Mouse (Mus musculus) hindbrain, embryonic 13.5 days (tissue): ENCODE results near the gene Mast4. TPM values are rescaled to one million over a fixed set of nuclear protein-coding genes. Genes with fewer than 3 reads are reported as not detected.

ENCODE experiments used
- ATAC-seq: fragments of 200-750 bp; cut with Nextera tagmentation; 2 replicates; pipeline ENCODE4 v1.8.0; 2017; ENCODE audit warnings: moderate TSS enrichment; ENCODE audit not compliant: low FRiP score
- H3K27ac ChIP-seq: fragments of 300-500 bp; sonication (generic); 2 replicates; pipeline ENCODE4 v1.5.1; 2015; ENCODE audit warnings: inconsistent platforms, mild to moderate bottlenecking, moderate library complexity
- H3K27me3 ChIP-seq: fragments of 300-500 bp; sonication (generic); 2 replicates; pipeline ENCODE4 v1.6.1; 2015; ENCODE audit warnings: mild to moderate bottlenecking, inconsistent platforms
- H3K36me3 ChIP-seq: fragments of 300-500 bp; sonication (generic); 2 replicates; pipeline ENCODE4 v1.6.1; 2015; ENCODE audit warnings: mild to moderate bottlenecking, inconsistent platforms
- H3K4me1 ChIP-seq: fragments of 300-500 bp; sonication (generic); replicated peaks from 2 replicates; pipeline ENCODE4 v1.6.1; 2015; ENCODE audit warnings: inconsistent platforms
- H3K4me2 ChIP-seq: fragments of 300-500 bp; sonication (generic); 2 replicates; pipeline ENCODE4 v1.6.1; 2015; ENCODE audit warnings: inconsistent platforms, mild to moderate bottlenecking, moderate library complexity
- H3K4me3 ChIP-seq: fragments of 300-500 bp; sonication (generic); 2 replicates; pipeline ENCODE4 v1.5.1; 2015; ENCODE audit warnings: mild to moderate bottlenecking, inconsistent platforms
- H3K9ac ChIP-seq: fragments of 300-500 bp; sonication (generic); 2 replicates; pipeline ENCODE4 v1.6.1; 2015; ENCODE audit warnings: mild to moderate bottlenecking, inconsistent platforms
- H3K9me3 ChIP-seq: fragments of 300-500 bp; sonication (generic); 2 replicates; pipeline ENCODE4 v1.6.1; 2016; ENCODE audit warnings: inconsistent platforms
- WGBS: fragments of 180-500 bp; shearing (Covaris S2); methylation state at CpG from one replicate; pipeline ENCODE4 v1.1.7; 2015; 5-methylcytosine and 5-hydroxymethylcytosine counted together
- polyA plus RNA-seq: library from polyadenylated mRNA; unstranded; fragments of >200 nt; fragmentation: Nextera tagmentation; extraction: Ambion mirVana; gene quantifications from 2 replicates; pipeline ENCODE4 v1.2.1, GENCODE M21; 2015

Mast4 gene
- polyA plus RNA-seq, 1 experiment from 2014 or later = 29.7 TPM

- H3K4me1 ChIP-seq = peaks cover 31% of the 10 kb centered on the region
- WGBS = under 1% methylated on average over 74 of the region's 74 CpGs
- H3K9me3 ChIP-seq = no peaks in the 10 kb centered on the region
- peaks cover 49% of the 10 kb centered on the region for H3K27me3 ChIP-seq
- peak; percentile 81 for ATAC-seq
- H3K4me2 ChIP-seq = peak overlapping the region; percentile 98
- peak overlapping the region; percentile 74 for H3K4me3 ChIP-seq
- no peaks in the 10 kb centered on the region for H3K36me3 ChIP-seq
- H3K27ac ChIP-seq = peak overlapping the region; percentile 58
- H3K9ac ChIP-seq = peak overlapping the region; percentile 79
Measured at GRCm38 (mm10) chr13:103333601-103334391, 501 bp downstream of the Mast4 start.

- no peak for ATAC-seq
- WGBS = 2% methylated on average over 17 of the region's 17 CpGs
- peaks cover 51% of the 10 kb centered on the region for H3K27me3 ChIP-seq
- H3K9ac ChIP-seq = peak overlapping the region; percentile 79
- peak overlapping the region; percentile 74 for H3K4me3 ChIP-seq
- H3K27ac ChIP-seq = no peak overlapping the region; the same call in 1 of the 2 replicates
- H3K4me1 ChIP-seq = peaks cover 36% of the 10 kb centered on the region
- H3K4me2 ChIP-seq = peak overlapping the region; percentile 98
- no peaks in the 10 kb centered on the region for H3K36me3 ChIP-seq
- no peaks in the 10 kb centered on the region for H3K9me3 ChIP-seq
Measured at GRCm38 (mm10) chr13:103333153-103333552, 1.1 kb downstream of the Mast4 start.

GRCm38 (mm10) chr13:103332731-103333130 is 1.6 kb downstream of the Mast4 start:
- peaks cover 51% of the 10 kb centered on the region for H3K27me3 ChIP-seq
- H3K36me3 ChIP-seq = no peaks in the 10 kb centered on the region
- 0 out of 2 replicates have a peak overlapping the region, but pooled peaks have one; percentile 79 for H3K9ac ChIP-seq
- H3K4me1 ChIP-seq = peaks cover 39% of the 10 kb centered on the region
- no peaks in the 10 kb centered on the region for H3K9me3 ChIP-seq
- ATAC-seq = no peak
- WGBS = 3% methylated on average over 9 of the region's 9 CpGs
- H3K27ac ChIP-seq = no peak overlapping the region
- H3K4me2 ChIP-seq = peak overlapping the region; percentile 98
- peak overlapping the region; percentile 74 for H3K4me3 ChIP-seq

GRCm38 (mm10) chr13:103331096-103331495 is 3.2 kb downstream of the Mast4 start:
- H3K4me2 ChIP-seq = no peak overlapping the region
- ATAC-seq = no peak
- WGBS = 63% methylated on average over 7 of the region's 7 CpGs

GRCm38 (mm10) chr13:103328299-103328698 is 6.0 kb downstream of the Mast4 start:
- peaks cover 26% of the 10 kb centered on the region for H3K27me3 ChIP-seq
- H3K9ac ChIP-seq = no peak overlapping the region
- 82% methylated on average over 16 of the region's 16 CpGs for WGBS
- H3K36me3 ChIP-seq = no peaks in the 10 kb centered on the region
- no peak overlapping the region for H3K27ac ChIP-seq
- ATAC-seq = no peak
- H3K9me3 ChIP-seq = no peaks in the 10 kb centered on the region
- H3K4me1 ChIP-seq = peaks cover 19% of the 10 kb centered on the region
- no peak overlapping the region for H3K4me2 ChIP-seq
- no peak overlapping the region for H3K4me3 ChIP-seq

More at GRCm38 (mm10) chr13:103331096-103331495, 3.2 kb downstream of the Mast4 start:
- Histone ChIP-seq H3K4me3 (no peak overlapping the region), H3K27me3 (peaks cover 47% of the 10 kb centered on the region), H3K36me3 (no peaks in the 10 kb centered on the region), H3K4me1 (peaks cover 39% of the 10 kb centered on the region), H3K9ac (no peak overlapping the region), H3K27ac (no peak overlapping the region), H3K9me3 (no peaks in the 10 kb centered on the region)

GRCm38 (mm10) chr13:103327843-103328242 is 6.5 kb downstream of the Mast4 start:
- Histone ChIP-seq H3K27me3 (peaks cover 22% of the 10 kb centered on the region), H3K4me1 (peaks cover 15% of the 10 kb centered on the region), H3K4me2 (no peak overlapping the region), H3K27ac (no peak overlapping the region), H3K36me3 (no peaks in the 10 kb centered on the region), H3K9ac (no peak overlapping the region), H3K9me3 (no peaks in the 10 kb centered on the region), H3K4me3 (no peak overlapping the region)
- WGBS = 85% methylated on average over 9 of the region's 9 CpGs
- no peak for ATAC-seq

GRCm38 (mm10) chr13:103326186-103326585 is 8.1 kb downstream of the Mast4 start:
- no peak overlapping the region for H3K4me2 ChIP-seq
- no peak overlapping the region for H3K9ac ChIP-seq
- ATAC-seq = no peak
- no peaks in the 10 kb centered on the region for H3K36me3 ChIP-seq
- H3K27me3 ChIP-seq = 0 out of 2 replicates have a peak, but pooled peaks cover 5% of the 10 kb centered on the region
- 91% methylated on average over 13 of the region's 13 CpGs for WGBS
- no peak overlapping the region for H3K4me3 ChIP-seq
- H3K4me1 ChIP-seq = peaks cover 8% of the 10 kb centered on the region; the same call in 1 of the 2 replicates
- H3K27ac ChIP-seq = no peak overlapping the region
- no peaks in the 10 kb centered on the region for H3K9me3 ChIP-seq

GRCm38 (mm10) chr13:103319881-103320280 is 14.4 kb downstream of the Mast4 start:
- Histone ChIP-seq H3K9ac (no peak overlapping the region), H3K4me3 (no peak overlapping the region), H3K36me3 (no peaks in the 10 kb centered on the region), H3K4me2 (no peak overlapping the region), H3K27me3 (no peaks in the 10 kb centered on the region), H3K9me3 (no peaks in the 10 kb centered on the region), H3K4me1 (peaks cover 17% of the 10 kb centered on the region), H3K27ac (no peak overlapping the region)
- no peak for ATAC-seq
- WGBS = 88% methylated on average over 9 of the region's 9 CpGs

- Histone ChIP-seq H3K9me3 (no peaks in the 10 kb centered on the region), H3K9ac (no peak overlapping the region), H3K36me3 (no peaks in the 10 kb centered on the region), H3K27me3 (no peaks in the 10 kb centered on the region), H3K4me2 (no peak overlapping the region), H3K27ac (no peak overlapping the region), H3K4me1 (peaks cover 22% of the 10 kb centered on the region), H3K4me3 (no peak overlapping the region)
- WGBS = 20% methylated on average over 2 of the region's 3 CpGs
- no peak for ATAC-seq
Measured at GRCm38 (mm10) chr13:103319317-103319716, 15.0 kb downstream of the Mast4 start.

GRCm38 (mm10) chr13:103316777-103317367 is 17.4 kb downstream of the Mast4 start:
- ATAC-seq = no peak

GRCm38 (mm10) chr13:103315113-103315708 is 19.1 kb downstream of the Mast4 start:
- Histone ChIP-seq H3K9me3 (no peaks in the 10 kb centered on the region), H3K4me1 (peaks cover 22% of the 10 kb centered on the region), H3K27me3 (no peaks in the 10 kb centered on the region), H3K36me3 (no peaks in the 10 kb centered on the region), H3K9ac (no peak overlapping the region), H3K4me2 (no peak overlapping the region), H3K27ac (peak overlapping the region; percentile 24), H3K4me3 (no peak overlapping the region)
- 44% methylated on average over 10 of the region's 10 CpGs for WGBS
- peak; percentile 60; the same call in 1 of the 2 replicates for ATAC-seq

More at GRCm38 (mm10) chr13:103316777-103317367, 17.4 kb downstream of the Mast4 start:
- H3K27ac ChIP-seq = no peak overlapping the region
- H3K4me2 ChIP-seq = no peak overlapping the region
- 43% methylated on average over 3 of the region's 3 CpGs for WGBS
- H3K9me3 ChIP-seq = no peaks in the 10 kb centered on the region
- peaks cover 22% of the 10 kb centered on the region for H3K4me1 ChIP-seq
- no peak overlapping the region for H3K4me3 ChIP-seq
- H3K27me3 ChIP-seq = no peaks in the 10 kb centered on the region
- H3K36me3 ChIP-seq = no peaks in the 10 kb centered on the region
- H3K9ac ChIP-seq = no peak overlapping the region

- 94% methylated on average over 4 of the region's 4 CpGs for WGBS
- H3K9me3 ChIP-seq = no peaks in the 10 kb centered on the region
- no peaks in the 10 kb centered on the region for H3K36me3 ChIP-seq
- H3K4me3 ChIP-seq = no peak overlapping the region
- H3K9ac ChIP-seq = no peak overlapping the region
- H3K4me2 ChIP-seq = no peak overlapping the region
- H3K27ac ChIP-seq = no peak overlapping the region
- H3K4me1 ChIP-seq = 0 out of 2 replicates have a peak, but pooled peaks cover 6% of the 10 kb centered on the region
- no peak for ATAC-seq
- H3K27me3 ChIP-seq = no peaks in the 10 kb centered on the region
Measured at GRCm38 (mm10) chr13:103308296-103308695, 26.0 kb downstream of the Mast4 start.
